Mouse (Mus musculus): ENCODE data around the gene Cnnm4. TPM values are rescaled to one million over a fixed set of nuclear protein-coding genes. Genes with fewer than 3 reads are reported as not detected.

The Cnnm4 gene
- polyA plus RNA-seq, 1 experiment = 6.2 TPM

GRCm38 (mm10) chr1:36436515-36436914 is 34.9 kb upstream of the Cnnm4 start:
- TF ChIP-seq USF1 (IDR thresholded peaks at IDR 0.05; ENCODE audit: low read depth) (no peak), MAX (IDR thresholded peaks at IDR 0.05) (no peak), MYOG (IDR thresholded peaks at IDR 0.05; ENCODE audit: control insufficient read depth, extremely low read depth, insufficient read length) (no peak), MYOD1 (IDR thresholded peaks at IDR 0.05; ENCODE audit: control insufficient read depth, insufficient read length, low read depth) (no peak), FOSL1 (IDR thresholded peaks at IDR 0.05; ENCODE audit: insufficient read depth, low read length, poor library complexity, severe bottlenecking) (no peak), CTCF (IDR thresholded peaks at IDR 0.05; ENCODE audit: control insufficient read depth, insufficient read depth, insufficient read length) (no peak), CEBPB (IDR thresholded peaks at IDR 0.05; ENCODE audit: low read depth) (no peak)
- Histone ChIP-seq H3K79me3 (ENCODE audit: low read depth) (no peaks in the 10 kb centered on the region), H3K27me3 (ENCODE audit: control insufficient read depth, insufficient read depth, insufficient read length) (no peaks in the 10 kb centered on the region), H3K79me2 (ENCODE audit: control insufficient read depth, insufficient read depth) (no peaks in the 10 kb centered on the region), H3K36me3 (ENCODE audit: control insufficient read depth, insufficient read depth) (peaks cover 36% of the 10 kb centered on the region), H3ac (ENCODE audit: control insufficient read depth, insufficient read length, low read depth) (no peak overlapping the region), H3K4me3 (ENCODE audit: insufficient read depth, poor library complexity, severe bottlenecking) (no peak overlapping the region)

- H3K4me3 ChIP-seq (ENCODE audit: insufficient read depth, poor library complexity, severe bottlenecking) = no peak overlapping the region
- H3K79me3 ChIP-seq (ENCODE audit: low read depth) = no peaks in the 10 kb centered on the region
- TF ChIP-seq MYOG (IDR thresholded peaks at IDR 0.05; ENCODE audit: control insufficient read depth, extremely low read depth, insufficient read length) (no peak), USF1 (IDR thresholded peaks at IDR 0.05; ENCODE audit: low read depth) (no peak), FOSL1 (IDR thresholded peaks at IDR 0.05; ENCODE audit: insufficient read depth, low read length, poor library complexity, severe bottlenecking) (no peak), CTCF (IDR thresholded peaks at IDR 0.05; ENCODE audit: control insufficient read depth, insufficient read depth, insufficient read length) (no peak), MYOD1 (IDR thresholded peaks at IDR 0.05; ENCODE audit: control insufficient read depth, insufficient read length, low read depth) (no peak), MAX (IDR thresholded peaks at IDR 0.05) (no peak), CEBPB (IDR thresholded peaks at IDR 0.05; ENCODE audit: low read depth) (no peak)
- peaks cover 43% of the 10 kb centered on the region for H3K36me3 ChIP-seq (ENCODE audit: control insufficient read depth, insufficient read depth)
- H3K79me2 ChIP-seq (ENCODE audit: control insufficient read depth, insufficient read depth) = no peaks in the 10 kb centered on the region
- no peak overlapping the region for H3ac ChIP-seq (ENCODE audit: control insufficient read depth, insufficient read length, low read depth)
- no peaks in the 10 kb centered on the region for H3K27me3 ChIP-seq (ENCODE audit: control insufficient read depth, insufficient read depth, insufficient read length)
Measured at GRCm38 (mm10) chr1:36437223-36437622, 34.2 kb upstream of the Cnnm4 start.

- H3K79me3 ChIP-seq (ENCODE audit: low read depth) = no peaks in the 10 kb centered on the region
- H3ac ChIP-seq (ENCODE audit: control insufficient read depth, insufficient read length, low read depth) = no peak overlapping the region
- peaks cover 45% of the 10 kb centered on the region for H3K36me3 ChIP-seq (ENCODE audit: control insufficient read depth, insufficient read depth)
- H3K79me2 ChIP-seq (ENCODE audit: control insufficient read depth, insufficient read depth) = peaks cover 8% of the 10 kb centered on the region
- no peak overlapping the region for H3K4me3 ChIP-seq (ENCODE audit: insufficient read depth, poor library complexity, severe bottlenecking)
- TF ChIP-seq CEBPB (IDR thresholded peaks at IDR 0.05; ENCODE audit: low read depth) (no peak), CTCF (IDR thresholded peaks at IDR 0.05; ENCODE audit: control insufficient read depth, insufficient read depth, insufficient read length) (no peak), MYOG (IDR thresholded peaks at IDR 0.05; ENCODE audit: control insufficient read depth, extremely low read depth, insufficient read length) (no peak), USF1 (IDR thresholded peaks at IDR 0.05; ENCODE audit: low read depth) (no peak), FOSL1 (IDR thresholded peaks at IDR 0.05; ENCODE audit: insufficient read depth, low read length, poor library complexity, severe bottlenecking) (no peak), MAX (IDR thresholded peaks at IDR 0.05) (no peak), MYOD1 (IDR thresholded peaks at IDR 0.05; ENCODE audit: control insufficient read depth, insufficient read length, low read depth) (no peak)
- H3K27me3 ChIP-seq (ENCODE audit: control insufficient read depth, insufficient read depth, insufficient read length) = no peaks in the 10 kb centered on the region
Measured at GRCm38 (mm10) chr1:36441101-36441500, 30.3 kb upstream of the Cnnm4 start.

- Histone ChIP-seq H3K79me3 (ENCODE audit: low read depth) (no peaks in the 10 kb centered on the region), H3K4me3 (ENCODE audit: insufficient read depth, poor library complexity, severe bottlenecking) (peak within 1 kb of the TSS; percentile 89), H3K27me3 (ENCODE audit: control insufficient read depth, insufficient read depth, insufficient read length) (no peaks in the 10 kb centered on the region), H3K36me3 (ENCODE audit: control insufficient read depth, insufficient read depth) (peaks cover 15% of the 10 kb centered on the region), H3ac (ENCODE audit: control insufficient read depth, insufficient read length, low read depth) (peak within 1 kb of the TSS; percentile 90), H3K79me2 (ENCODE audit: control insufficient read depth, insufficient read depth) (peaks cover 8% of the 10 kb centered on the region)
- no peak for TF ChIP-seq USF1 (IDR thresholded peaks at IDR 0.05; ENCODE audit: low read depth)
- TF ChIP-seq MYOD1 (IDR thresholded peaks at IDR 0.05; ENCODE audit: control insufficient read depth, insufficient read length, low read depth) = no peak
- no peak for TF ChIP-seq MAX (IDR thresholded peaks at IDR 0.05)
- TF ChIP-seq CEBPB (IDR thresholded peaks at IDR 0.05; ENCODE audit: low read depth) = no peak
- no peak for TF ChIP-seq MYOG (IDR thresholded peaks at IDR 0.05; ENCODE audit: control insufficient read depth, extremely low read depth, insufficient read length)
- no peak for TF ChIP-seq CTCF (IDR thresholded peaks at IDR 0.05; ENCODE audit: control insufficient read depth, insufficient read depth, insufficient read length)
- no peak for TF ChIP-seq FOSL1 (IDR thresholded peaks at IDR 0.05; ENCODE audit: insufficient read depth, low read length, poor library complexity, severe bottlenecking)
Measured at GRCm38 (mm10) chr1:36444471-36445464, 26.7 kb upstream of the Cnnm4 start, which contains the start of gene Lman2l. Lman2l (minus strand) TSS chr1:36445271.

GRCm38 (mm10) chr1:36445508-36445907 is 25.9 kb upstream of the Cnnm4 start:
- Histone ChIP-seq H3ac (ENCODE audit: control insufficient read depth, insufficient read length, low read depth) (no peak overlapping the region), H3K79me3 (ENCODE audit: low read depth) (no peaks in the 10 kb centered on the region), H3K27me3 (ENCODE audit: control insufficient read depth, insufficient read depth, insufficient read length) (no peaks in the 10 kb centered on the region), H3K79me2 (ENCODE audit: control insufficient read depth, insufficient read depth) (peaks cover 8% of the 10 kb centered on the region), H3K36me3 (ENCODE audit: control insufficient read depth, insufficient read depth) (peaks cover 15% of the 10 kb centered on the region), H3K4me3 (ENCODE audit: insufficient read depth, poor library complexity, severe bottlenecking) (no peak overlapping the region)
- TF ChIP-seq USF1 (IDR thresholded peaks at IDR 0.05; ENCODE audit: low read depth) = no peak
- TF ChIP-seq CTCF (IDR thresholded peaks at IDR 0.05; ENCODE audit: control insufficient read depth, insufficient read depth, insufficient read length) = no peak
- TF ChIP-seq MYOG (IDR thresholded peaks at IDR 0.05; ENCODE audit: control insufficient read depth, extremely low read depth, insufficient read length) = no peak
- no peak for TF ChIP-seq MAX (IDR thresholded peaks at IDR 0.05)

All from C2C12 (cell line).